Mouse (Mus musculus) forebrain, embryonic 15.5 days (tissue): ENCODE data around the gene Hivep3. TPM values are rescaled to one million over a fixed set of nuclear protein-coding genes. Genes with fewer than 3 reads are reported as not detected.
A peak's percentile ranks its signal among the peaks of the same experiment; 100 is the strongest.

Source experiments
- ATAC-seq: fragments of 200-750 bp; cut with Nextera tagmentation; replicated peaks from 2 replicates; pipeline ENCODE4 v1.8.0; 2017; ENCODE audit warnings: mild to moderate bottlenecking, moderate TSS enrichment, moderate library complexity
- H3K27ac ChIP-seq: fragments of 300-500 bp; sonication (generic); replicated peaks from 2 replicates; pipeline ENCODE4 v1.5.1; 2015; ENCODE audit warnings: mild to moderate bottlenecking, inconsistent platforms
- H3K27me3 ChIP-seq: fragments of 300-500 bp; sonication (generic); 2 replicates; pipeline ENCODE4 v1.6.1; 2015; ENCODE audit warnings: inconsistent platforms
- H3K36me3 ChIP-seq: fragments of 300-500 bp; sonication (generic); 2 replicates; pipeline ENCODE4 v1.6.1; 2015; ENCODE audit warnings: mild to moderate bottlenecking, inconsistent platforms
- H3K4me1 ChIP-seq: fragments of 300-500 bp; sonication (generic); 2 replicates; pipeline ENCODE4 v1.6.1; 2015; ENCODE audit warnings: inconsistent platforms
- H3K4me2 ChIP-seq: fragments of 300-500 bp; sonication (generic); replicated peaks from 2 replicates; pipeline ENCODE4 v1.6.1; 2015; ENCODE audit warnings: mild to moderate bottlenecking, inconsistent platforms
- H3K4me3 ChIP-seq: fragments of 300-500 bp; sonication (generic); 2 replicates; pipeline ENCODE4 v1.5.1; 2015; ENCODE audit warnings: mild to moderate bottlenecking, inconsistent platforms
- H3K9ac ChIP-seq: fragments of 300-500 bp; sonication (generic); replicated peaks from 2 replicates; pipeline ENCODE4 v1.6.1; 2015; ENCODE audit warnings: mild to moderate bottlenecking, inconsistent platforms
- H3K9me3 ChIP-seq: fragments of 300-500 bp; sonication (generic); 2 replicates; pipeline ENCODE4 v1.6.1; 2016; ENCODE audit warnings: inconsistent platforms
- WGBS: fragments of 180-500 bp; shearing (Covaris S2); methylation state at CpG from one replicate; pipeline ENCODE4 v1.1.7; 2015; ENCODE audit warnings: mixed read lengths; 5-methylcytosine and 5-hydroxymethylcytosine counted together
- polyA plus RNA-seq: library from polyadenylated mRNA; unstranded; fragments of >200 nt; fragmentation: Nextera tagmentation; extraction: Ambion mirVana; gene quantifications from 2 replicates; pipeline ENCODE4 v1.2.1, GENCODE M21; 2015

Hivep3 gene
- polyA plus RNA-seq, 1 experiment from 2014 or later: 21.7 TPM

DNA sequence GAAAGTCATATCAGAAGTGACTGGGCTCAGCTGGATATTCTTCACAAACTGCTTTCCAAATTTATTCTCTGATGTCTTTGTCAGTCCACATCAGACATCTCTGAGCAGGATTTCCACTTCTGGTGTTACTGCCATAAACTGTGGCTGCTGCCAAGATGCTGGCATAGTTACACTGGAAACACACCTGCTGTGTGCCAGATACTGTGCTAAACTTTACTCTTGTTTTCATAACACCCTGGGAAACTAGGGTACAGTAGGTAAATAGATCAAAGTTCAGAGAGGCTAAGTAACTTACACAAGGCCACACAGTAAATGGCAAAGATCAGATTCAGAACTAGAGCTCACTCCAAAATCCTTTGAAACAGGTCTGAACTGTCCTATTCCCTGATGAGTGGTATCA is 367.6 kb downstream of the Hivep3 start:
- Histone ChIP-seq H3K4me2 (no peak overlapping the region), H3K4me1 (no peaks in the 10 kb centered on the region), H3K4me3 (no peak overlapping the region), H3K36me3 (peaks cover 21% of the 10 kb centered on the region), H3K9me3 (peaks cover 6% of the 10 kb centered on the region; the same call in 1 of the 2 replicates), H3K9ac (no peak overlapping the region), H3K27ac (no peak overlapping the region), H3K27me3 (no peaks in the 10 kb centered on the region)
- ATAC-seq: no peak

DNA sequence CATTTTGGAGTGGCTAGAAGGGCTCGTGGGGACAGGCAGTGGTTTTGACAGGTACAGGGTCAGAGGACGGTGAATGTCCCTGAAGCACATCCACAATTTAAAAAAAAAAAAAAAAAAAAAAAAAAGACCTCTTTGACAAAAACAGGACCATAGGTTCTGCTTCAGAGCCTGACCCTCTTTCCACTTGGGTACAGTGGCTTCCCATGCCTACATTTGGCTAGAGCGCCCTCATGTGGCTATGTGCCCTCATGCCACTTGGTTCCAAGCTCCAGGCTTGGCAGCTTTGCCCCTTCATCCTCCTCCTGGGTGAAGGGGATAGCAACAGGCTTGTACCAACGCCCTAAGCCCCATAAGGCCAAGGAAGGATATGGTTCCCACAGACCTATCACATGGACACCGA is 371.0 kb downstream of the Hivep3 start:
- ATAC-seq: no peak
- no peak overlapping the region for H3K4me2 ChIP-seq
- 50% methylated on average over 5 of the region's 5 CpGs for WGBS
- no peak overlapping the region for H3K27ac ChIP-seq
- H3K9ac ChIP-seq: no peak overlapping the region
- H3K36me3 ChIP-seq: no peaks in the 10 kb centered on the region
- H3K27me3 ChIP-seq: no peaks in the 10 kb centered on the region
- H3K9me3 ChIP-seq: no peaks in the 10 kb centered on the region
- H3K4me3 ChIP-seq: no peak overlapping the region
- no peaks in the 10 kb centered on the region for H3K4me1 ChIP-seq

DNA sequence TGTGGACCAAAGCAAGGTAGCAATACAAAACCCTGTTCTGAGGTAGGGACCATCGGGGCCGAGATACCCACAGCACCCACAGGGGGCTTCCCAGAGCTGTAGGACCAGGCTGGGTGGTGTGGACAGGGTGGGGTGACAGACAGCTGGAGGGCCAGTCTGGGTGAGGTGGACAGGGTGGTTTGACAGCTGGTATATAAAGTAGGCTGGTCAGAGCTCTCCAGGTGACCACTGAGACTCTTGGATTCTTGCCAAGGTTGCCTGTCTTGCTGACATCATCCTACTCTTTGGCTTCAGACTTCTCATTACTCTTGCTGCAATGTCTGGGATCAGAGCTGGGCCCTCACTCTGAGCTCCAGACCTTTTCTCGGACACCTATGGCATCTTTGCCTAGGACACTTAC is 372.8 kb downstream of the Hivep3 start:
- WGBS: 95% methylated on average over 3 of the region's 3 CpGs
- Histone ChIP-seq H3K4me3 (no peak overlapping the region), H3K4me1 (no peaks in the 10 kb centered on the region), H3K9ac (no peak overlapping the region), H3K36me3 (no peaks in the 10 kb centered on the region), H3K9me3 (no peaks in the 10 kb centered on the region), H3K4me2 (no peak overlapping the region), H3K27ac (no peak overlapping the region), H3K27me3 (no peaks in the 10 kb centered on the region)
- no peak for ATAC-seq

DNA sequence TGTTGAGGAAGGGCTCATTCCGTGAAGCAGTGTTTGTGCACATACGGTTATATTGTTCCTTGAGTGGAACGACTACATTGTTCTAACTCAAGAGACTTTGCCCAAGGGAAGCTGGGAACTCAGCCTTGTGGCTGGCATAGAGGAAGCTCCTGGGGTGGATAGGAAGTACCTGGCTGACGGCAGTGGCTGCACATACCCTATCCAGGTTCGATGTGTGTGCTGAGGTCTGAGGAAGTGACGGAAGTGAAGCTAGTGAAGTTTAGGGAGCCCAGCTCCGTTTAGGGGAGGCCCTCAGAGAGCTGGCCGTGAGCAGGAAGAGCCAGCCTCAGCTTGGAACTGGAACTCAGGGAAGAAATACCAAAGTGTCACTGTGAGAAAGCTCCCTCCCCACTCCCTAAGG is 374.2 kb downstream of the Hivep3 start:
- no peak for ATAC-seq
- Histone ChIP-seq H3K4me1 (no peaks in the 10 kb centered on the region), H3K36me3 (no peaks in the 10 kb centered on the region), H3K4me2 (no peak overlapping the region), H3K27me3 (no peaks in the 10 kb centered on the region), H3K27ac (no peak overlapping the region), H3K9ac (no peak overlapping the region), H3K4me3 (no peak overlapping the region), H3K9me3 (no peaks in the 10 kb centered on the region)
- 80% methylated on average over 8 of the region's 8 CpGs for WGBS

DNA sequence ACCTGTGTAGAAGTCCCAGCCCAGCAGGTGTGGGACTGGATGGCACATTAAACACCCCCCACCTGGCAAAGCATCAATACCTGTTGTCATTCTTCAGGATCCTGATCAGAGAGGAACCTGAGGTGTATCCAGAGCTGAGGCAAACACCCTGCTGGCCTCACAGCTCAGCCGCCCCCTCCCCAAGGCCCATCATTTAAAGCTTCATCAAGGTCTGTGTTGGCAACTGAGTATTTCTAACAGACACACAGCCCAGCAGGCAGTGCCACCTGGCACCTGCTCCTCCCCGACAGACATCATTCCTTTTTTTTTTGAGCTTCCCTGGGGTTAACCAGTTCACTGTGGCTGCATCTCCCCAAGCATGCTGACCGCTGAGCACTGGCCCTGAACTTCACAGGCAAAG is 381.9 kb downstream of the Hivep3 start:
- ATAC-seq: no peak
- Histone ChIP-seq H3K4me1 (no peaks in the 10 kb centered on the region), H3K4me2 (no peak overlapping the region), H3K27ac (no peak overlapping the region), H3K36me3 (no peaks in the 10 kb centered on the region), H3K4me3 (no peak overlapping the region), H3K9me3 (no peaks in the 10 kb centered on the region; the same call in 1 of the 2 replicates), H3K27me3 (no peaks in the 10 kb centered on the region), H3K9ac (no peak overlapping the region)
- WGBS: 81% methylated on average over 3 of the region's 3 CpGs

DNA sequence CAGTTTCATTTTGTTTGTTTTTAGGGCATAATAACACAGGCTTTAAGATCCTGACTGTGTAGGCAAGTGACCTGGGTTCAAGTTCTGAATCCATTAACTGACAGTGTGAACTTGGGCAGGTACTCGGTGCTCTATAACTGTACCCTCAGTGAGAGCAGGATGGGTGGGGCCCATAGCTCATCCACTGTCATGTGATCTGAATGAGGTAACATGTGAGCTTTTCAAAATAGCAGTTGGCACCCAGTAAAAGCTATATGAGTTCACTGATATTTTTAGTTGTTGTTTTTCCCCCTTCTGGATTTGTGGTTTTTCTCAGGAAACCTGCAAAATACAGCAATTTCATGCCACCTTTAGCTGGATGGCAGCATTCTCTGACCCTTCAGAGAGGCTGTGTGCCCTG is 382.7 kb downstream of the Hivep3 start:
- no peak for ATAC-seq
- 88% methylated on average over 1 of the region's 1 CpGs for WGBS
- Histone ChIP-seq H3K27me3 (no peaks in the 10 kb centered on the region), H3K4me3 (no peak overlapping the region), H3K9ac (no peak overlapping the region), H3K36me3 (no peaks in the 10 kb centered on the region), H3K4me1 (no peaks in the 10 kb centered on the region), H3K4me2 (no peak overlapping the region), H3K9me3 (no peaks in the 10 kb centered on the region; the same call in 1 of the 2 replicates), H3K27ac (no peak overlapping the region)

DNA sequence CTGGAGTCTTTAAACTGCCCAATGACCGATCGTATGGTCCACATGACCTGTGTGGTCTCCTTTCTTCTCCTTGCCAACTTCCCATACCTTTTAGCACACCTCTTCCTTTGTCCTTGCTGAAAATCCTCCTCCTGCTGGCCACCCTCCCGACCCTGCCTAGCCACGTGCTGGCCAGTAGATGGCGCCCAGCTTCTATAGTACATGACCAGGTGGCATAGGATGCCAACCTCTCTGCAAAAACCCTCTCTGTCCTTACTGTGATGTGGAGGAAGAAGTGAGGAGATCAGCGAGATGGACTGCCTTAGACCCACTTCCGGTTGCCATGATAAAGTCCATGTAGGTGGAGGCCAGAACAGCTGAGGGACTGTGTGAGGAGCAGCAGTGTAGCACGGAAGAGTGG is 386.7 kb downstream of the Hivep3 start:
- Histone ChIP-seq H3K27ac (no peak overlapping the region), H3K27me3 (no peaks in the 10 kb centered on the region), H3K9me3 (no peaks in the 10 kb centered on the region; the same call in 1 of the 2 replicates), H3K4me1 (no peaks in the 10 kb centered on the region), H3K4me2 (no peak overlapping the region), H3K9ac (no peak overlapping the region), H3K36me3 (no peaks in the 10 kb centered on the region), H3K4me3 (no peak overlapping the region)
- ATAC-seq: peak; percentile 61; the same call in 1 of the 2 replicates
- 36% methylated on average over 8 of the region's 8 CpGs for WGBS

DNA sequence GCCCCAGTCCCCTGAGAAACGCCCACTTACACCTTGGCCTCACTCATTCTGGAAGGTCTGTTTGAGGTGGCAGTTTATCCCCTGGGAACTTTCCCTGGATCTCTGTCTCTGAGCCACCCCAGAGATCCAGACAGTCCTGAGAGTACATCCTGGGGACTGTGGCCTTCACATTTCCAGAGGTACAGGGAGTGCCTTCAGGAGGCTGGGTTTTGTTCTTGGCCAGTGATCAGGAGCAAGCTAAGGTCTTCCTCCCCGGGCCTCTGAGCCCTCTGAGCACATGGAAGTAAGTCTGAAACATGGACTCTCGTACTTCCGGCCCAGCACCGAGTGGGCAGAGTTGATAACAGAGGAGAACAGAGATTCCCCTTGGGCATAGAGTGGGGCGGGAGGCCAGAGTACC is 391.1 kb downstream of the Hivep3 start:
- no peak overlapping the region for H3K4me2 ChIP-seq
- H3K4me3 ChIP-seq: no peak overlapping the region
- no peak overlapping the region for H3K9ac ChIP-seq
- no peaks in the 10 kb centered on the region for H3K36me3 ChIP-seq
- no peak for ATAC-seq
- H3K27ac ChIP-seq: no peak overlapping the region
- peaks cover 13% of the 10 kb centered on the region for H3K4me1 ChIP-seq
- 89% methylated on average over 6 of the region's 6 CpGs for WGBS
- H3K27me3 ChIP-seq: no peaks in the 10 kb centered on the region
- no peaks in the 10 kb centered on the region for H3K9me3 ChIP-seq

DNA sequence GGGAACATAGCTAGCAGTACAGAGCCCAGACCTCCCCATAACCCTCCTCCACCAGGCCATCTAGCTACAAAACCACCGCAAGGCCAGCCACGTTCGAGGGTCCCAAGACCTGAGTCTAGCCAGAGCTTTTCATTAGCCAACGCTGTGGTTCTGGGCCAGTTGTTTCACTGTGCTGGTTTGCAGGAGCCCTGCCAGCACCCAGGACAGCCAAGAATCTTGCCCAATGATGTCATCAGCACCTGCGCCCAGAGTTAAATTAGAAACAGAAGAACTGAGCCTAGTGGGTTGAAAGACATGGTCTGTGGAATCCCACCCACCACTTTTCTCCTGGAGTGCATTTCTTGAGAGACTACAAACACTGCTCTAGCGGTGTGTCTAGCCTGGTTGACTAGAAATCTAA is 392.5 kb downstream of the Hivep3 start:
- no peak for ATAC-seq
- no peaks in the 10 kb centered on the region for H3K27me3 ChIP-seq
- no peaks in the 10 kb centered on the region for H3K9me3 ChIP-seq
- no peaks in the 10 kb centered on the region for H3K36me3 ChIP-seq
- H3K4me3 ChIP-seq: no peak overlapping the region
- 68% methylated on average over 6 of the region's 6 CpGs for WGBS
- peaks cover 13% of the 10 kb centered on the region for H3K4me1 ChIP-seq
- no peak overlapping the region for H3K4me2 ChIP-seq
- no peak overlapping the region for H3K9ac ChIP-seq
- no peak overlapping the region for H3K27ac ChIP-seq

DNA sequence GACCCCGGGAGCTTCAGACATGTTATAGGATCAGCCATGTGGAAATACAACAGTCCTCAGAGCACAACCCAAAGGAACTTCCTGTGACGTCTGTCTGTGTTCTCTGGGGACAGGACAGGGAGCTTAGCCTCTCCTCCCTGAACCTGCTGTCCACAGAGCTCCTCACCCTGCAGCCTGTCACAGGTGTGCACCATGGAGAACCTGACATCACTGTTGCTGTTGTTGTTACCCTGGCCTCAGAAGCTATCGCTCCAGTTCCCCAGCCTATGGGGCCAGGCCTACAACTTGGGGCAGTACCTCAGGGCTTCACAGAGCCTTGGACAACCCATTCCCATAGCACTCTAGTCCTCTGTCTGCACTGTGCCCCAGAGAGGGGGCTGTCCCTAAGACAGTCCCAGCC is 393.7 kb downstream of the Hivep3 start:
- H3K4me1 ChIP-seq: peaks cover 21% of the 10 kb centered on the region
- WGBS: 87% methylated on average over 3 of the region's 3 CpGs
- H3K36me3 ChIP-seq: no peaks in the 10 kb centered on the region
- H3K9me3 ChIP-seq: no peaks in the 10 kb centered on the region
- no peak overlapping the region for H3K4me3 ChIP-seq
- no peak overlapping the region for H3K9ac ChIP-seq
- no peak for ATAC-seq
- H3K27me3 ChIP-seq: no peaks in the 10 kb centered on the region
- no peak overlapping the region for H3K4me2 ChIP-seq
- H3K27ac ChIP-seq: no peak overlapping the region

DNA sequence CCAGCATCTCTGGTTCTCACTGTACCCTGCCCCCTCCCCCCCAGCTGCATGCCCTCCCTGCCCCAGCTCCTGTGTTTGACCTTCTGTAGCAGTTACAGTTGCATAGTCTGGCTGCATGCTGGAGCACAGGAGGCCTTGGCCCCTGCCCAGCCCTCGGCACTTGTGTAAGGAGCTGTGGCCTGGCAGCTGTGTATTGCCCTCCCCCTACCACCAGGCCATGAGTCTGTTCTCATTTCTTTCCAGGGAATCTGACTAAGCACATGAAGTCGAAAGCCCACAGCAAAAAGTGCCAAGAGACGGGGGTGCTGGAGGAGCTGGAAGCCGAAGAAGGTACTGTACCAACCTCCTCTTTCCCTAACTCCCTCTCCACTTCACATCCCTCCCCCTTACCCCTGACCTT is 394.4 kb downstream of the Hivep3 start:
- Histone ChIP-seq H3K36me3 (no peaks in the 10 kb centered on the region), H3K4me2 (no peak overlapping the region), H3K9me3 (no peaks in the 10 kb centered on the region), H3K27ac (no peak overlapping the region), H3K27me3 (no peaks in the 10 kb centered on the region), H3K4me1 (peaks cover 21% of the 10 kb centered on the region), H3K4me3 (no peak overlapping the region), H3K9ac (no peak overlapping the region)
- 60% methylated on average over 4 of the region's 4 CpGs for WGBS
- no peak for ATAC-seq

DNA sequence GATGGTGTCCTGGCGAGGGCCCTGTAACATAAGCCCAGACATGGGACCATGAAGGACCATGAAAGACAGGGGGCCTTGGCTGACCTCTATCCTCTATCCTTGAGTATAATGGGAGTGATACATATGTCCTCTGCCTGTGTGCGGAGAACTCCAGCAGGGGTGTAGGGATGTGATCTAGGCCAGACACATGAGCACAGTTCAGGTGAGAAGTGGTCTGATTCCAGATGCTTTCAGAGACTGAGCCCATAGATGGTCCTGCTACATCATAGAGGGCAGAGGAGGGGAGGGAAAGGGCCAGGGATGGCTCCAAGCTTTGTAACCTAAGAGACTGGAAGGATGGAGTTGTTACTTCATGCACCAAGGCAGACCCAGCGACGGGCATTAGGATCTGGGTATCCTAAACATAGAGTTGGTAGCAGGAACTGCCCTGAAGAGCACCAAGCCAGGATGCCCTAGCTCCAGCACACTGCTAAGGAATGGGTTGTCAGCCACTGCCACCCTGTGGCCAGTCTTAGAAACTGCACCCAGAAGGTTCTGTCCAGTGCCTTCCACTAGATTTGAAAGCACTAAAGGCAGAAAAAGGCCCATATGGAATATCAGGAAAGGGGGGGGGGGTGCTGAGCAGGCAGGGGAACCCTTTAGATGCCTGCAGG is 395.8 kb downstream of the Hivep3 start:
- Histone ChIP-seq H3K4me3 (no peak overlapping the region), H3K36me3 (no peaks in the 10 kb centered on the region), H3K4me2 (no peak overlapping the region), H3K4me1 (peaks cover 21% of the 10 kb centered on the region), H3K9me3 (no peaks in the 10 kb centered on the region), H3K9ac (no peak overlapping the region), H3K27ac (no peak overlapping the region), H3K27me3 (no peaks in the 10 kb centered on the region)
- ATAC-seq: peak; percentile 75
- WGBS: 45% methylated on average over 4 of the region's 4 CpGs

DNA sequence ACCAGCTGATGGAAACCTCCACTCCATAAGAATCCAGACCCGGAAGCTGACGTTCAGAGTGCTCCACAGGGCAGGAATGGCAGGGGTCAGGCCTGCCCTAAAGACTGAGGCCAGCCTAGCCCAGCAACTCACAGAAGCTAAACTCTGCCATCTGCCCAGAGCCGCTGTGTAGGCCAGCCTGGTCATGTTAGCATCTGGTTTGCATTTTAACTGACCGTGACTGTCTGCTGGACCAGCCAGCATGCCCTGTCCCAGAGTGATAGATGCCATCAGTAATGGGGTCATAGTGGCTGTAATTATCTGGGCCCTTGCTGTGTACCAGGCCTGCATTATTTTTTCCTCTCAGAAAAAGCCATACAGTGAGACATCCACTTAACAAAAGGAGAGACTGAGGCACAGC is 397.3 kb downstream of the Hivep3 start:
- Histone ChIP-seq H3K9ac (no peak overlapping the region), H3K27ac (no peak overlapping the region), H3K4me2 (no peak overlapping the region), H3K9me3 (no peaks in the 10 kb centered on the region), H3K4me1 (peaks cover 17% of the 10 kb centered on the region), H3K27me3 (no peaks in the 10 kb centered on the region), H3K36me3 (no peaks in the 10 kb centered on the region), H3K4me3 (no peak overlapping the region)
- ATAC-seq: no peak
- WGBS: 82% methylated on average over 4 of the region's 4 CpGs
